8 mouse cellular contexts compared by ENCODE assay signal in genomic region chr8:111989911-111990310, GRCm38 (mm10). TPM values are rescaled to one million over a fixed set of nuclear protein-coding genes. Genes with fewer than 3 reads are reported as not detected.
DNase-seq lines count a peak whose midpoint lies in the region; ATAC-seq lines count a peak whose summit lies in the region.

No protein-coding gene starts in this region.

- H3K9ac ChIP-seq in forebrain, embryonic 11.5 days (ENCODE audit: low read length), result no peak overlapping the region
- H3K9ac ChIP-seq in forebrain, embryonic 15.5 days (replicated peaks), result no peak overlapping the region

- ATAC-seq in forebrain, embryonic 11.5 days (replicated peaks; ENCODE audit: low FRiP score), result no peak; the same call in 1 of the 2 replicates
- ATAC-seq in forebrain, embryonic 15.5 days (replicated peaks), result no peak
- ATAC-seq in megakaryocyte progenitor cell, adult 5-6 weeks (replicated peaks; ENCODE audit: poor library complexity), result peak; percentile 76

- H3K4me1 ChIP-seq in forebrain, embryonic 11.5 days (replicated peaks; ENCODE audit: control insufficient read depth, insufficient read depth, low read length), result no peaks in the 10 kb centered on the region; the same call in 1 of the 2 replicates
- H3K4me1 ChIP-seq in forebrain, embryonic 15.5 days, result peaks cover 11% of the 10 kb centered on the region

- DNase-seq in forebrain, embryonic 11.5 days (ENCODE audit: low spot score), result peak; percentile 85
- DNase-seq in adrenal gland, postnatal 14 days, result peak; percentile 89
- peak; percentile 54 for DNase-seq in embryo, embryonic 11.5 days (ENCODE audit: low read depth, low spot score)
- peak; percentile 19 for DNase-seq in heart, postnatal 25 days (ENCODE audit: low spot score)
- DNase-seq in layer of hippocampus, postnatal 36 days, result peak; percentile 64 to 71
- peak; percentile 79 to 90 for DNase-seq in spleen, postnatal 10 days (ENCODE audit: low spot score in 2 of 2)

- peaks cover 14% of the 10 kb centered on the region for H3K36me3 ChIP-seq in forebrain, embryonic 11.5 days (ENCODE audit: control insufficient read depth, insufficient read depth, low read length)
- H3K36me3 ChIP-seq in forebrain, embryonic 15.5 days, result peaks cover 44% of the 10 kb centered on the region

- intact Hi-C loops in heart, postnatal 25 days (cut with DNase I), result loop anchor here (2.0 to 5.0 kb wide), 2 partner anchors 48 to 107 kb away; partner anchors contain the start of gene Gabarapl2

- WGBS in forebrain, embryonic 11.5 days, result 21% methylated on average over 7 of the region's 7 CpGs
- 17% methylated on average over 7 of the region's 7 CpGs for WGBS in forebrain, embryonic 15.5 days

- H3K4me2 ChIP-seq in forebrain, embryonic 11.5 days (ENCODE audit: low read depth, low read length, severe bottlenecking), result no peak overlapping the region
- H3K4me2 ChIP-seq in forebrain, embryonic 15.5 days (replicated peaks), result no peak overlapping the region

- no peaks in the 10 kb centered on the region for H3K27me3 ChIP-seq in forebrain, embryonic 11.5 days (ENCODE audit: control insufficient read depth, insufficient read depth, low read length)
- H3K27me3 ChIP-seq in forebrain, embryonic 15.5 days, result no peaks in the 10 kb centered on the region

- H3K4me3 ChIP-seq in forebrain, embryonic 11.5 days (ENCODE audit: low read depth, low read length), result no peak overlapping the region
- no peak overlapping the region for H3K4me3 ChIP-seq in forebrain, embryonic 15.5 days

- H3K9me3 ChIP-seq in forebrain, embryonic 11.5 days (ENCODE audit: control insufficient read depth, low read length), result no peaks in the 10 kb centered on the region
- H3K9me3 ChIP-seq in forebrain, embryonic 15.5 days, result no peaks in the 10 kb centered on the region

- H3K27ac ChIP-seq in forebrain, embryonic 11.5 days (ENCODE audit: low read depth, low read length), result no peak overlapping the region
- no peak overlapping the region for H3K27ac ChIP-seq in forebrain, embryonic 15.5 days (replicated peaks)

RNA-seq across cellular contexts. Expression of gene Adat1, which starts 2.2 kb away (rescaled TPM):
- polyA plus RNA-seq in forebrain, embryonic 11.5 days (2014; fragmentation: Nextera tagmentation; extraction: Ambion mirVana), result 13.5 and 16.4 TPM in 2 replicates
- polyA plus RNA-seq in forebrain, embryonic 15.5 days (2015; fragmentation: Nextera tagmentation; extraction: Ambion mirVana), result 9.3 and 9.8 TPM in 2 replicates
- total RNA-seq in adrenal gland, postnatal 14 days (2021), result 3.1 and 4.1 TPM in 2 replicates
- 1 to 10 TPM; 1.5 to 2.4 TPM for total RNA-seq in heart, postnatal 25 days (2021)
- 1 to 10 TPM; 6.7 to 7.3 TPM for total RNA-seq in layer of hippocampus, postnatal 36 days (2021)
- 3.0 and 6.1 TPM in 2 replicates for total RNA-seq in megakaryocyte progenitor cell, adult 5-6 weeks (2015)
- total RNA-seq in megakaryocyte progenitor cell, adult 5-6 weeks (2017), result 5.3 and 8.6 TPM in 2 replicates

RNA-seq across cellular contexts. Expression of gene Kars, which starts 21.2 kb away (rescaled TPM):
- polyA plus RNA-seq in forebrain, embryonic 11.5 days (2014; fragmentation: Nextera tagmentation; extraction: Ambion mirVana), result 261 and 263 TPM in 2 replicates
- 178 and 179 TPM in 2 replicates for polyA plus RNA-seq in forebrain, embryonic 15.5 days (2015; fragmentation: Nextera tagmentation; extraction: Ambion mirVana)
- 108 and 120 TPM in 2 replicates for total RNA-seq in adrenal gland, postnatal 14 days (2021)
- total RNA-seq in heart, postnatal 25 days (2021), result 10 to 100 TPM; 92.7 to 92.8 TPM
- total RNA-seq in layer of hippocampus, postnatal 36 days (2021), result 10 to 100 TPM; 74.8 to 79.1 TPM
- 119 and 136 TPM in 2 replicates for total RNA-seq in megakaryocyte progenitor cell, adult 5-6 weeks (2015)
- total RNA-seq in megakaryocyte progenitor cell, adult 5-6 weeks (2017), result 185 and 190 TPM in 2 replicates

RNA-seq across cellular contexts. Expression of gene Terf2ip, which starts 21.3 kb away (rescaled TPM):
- 33.6 and 33.9 TPM in 2 replicates for polyA plus RNA-seq in forebrain, embryonic 11.5 days (2014; fragmentation: Nextera tagmentation; extraction: Ambion mirVana)
- 53.6 and 56.2 TPM in 2 replicates for polyA plus RNA-seq in forebrain, embryonic 15.5 days (2015; fragmentation: Nextera tagmentation; extraction: Ambion mirVana)
- total RNA-seq in adrenal gland, postnatal 14 days (2021), result 15.7 and 17.5 TPM in 2 replicates
- 1 to 10 TPM; 9.9 TPM for total RNA-seq in heart, postnatal 25 days (2021)
- total RNA-seq in layer of hippocampus, postnatal 36 days (2021), result 10 to 100 TPM; 40.0 to 41.8 TPM
- 11.5 and 12.9 TPM in 2 replicates for total RNA-seq in megakaryocyte progenitor cell, adult 5-6 weeks (2015)
- total RNA-seq in megakaryocyte progenitor cell, adult 5-6 weeks (2017), result 13.4 and 15.5 TPM in 2 replicates

RNA-seq across cellular contexts. Expression of gene Gm6793, which starts 24.9 kb away (rescaled TPM):
- polyA plus RNA-seq in forebrain, embryonic 11.5 days (2014; fragmentation: Nextera tagmentation; extraction: Ambion mirVana), result 0.97 and 1.0 TPM in 2 replicates
- polyA plus RNA-seq in forebrain, embryonic 15.5 days (2015; fragmentation: Nextera tagmentation; extraction: Ambion mirVana), result 0.20 and 0.80 TPM in 2 replicates
- total RNA-seq in adrenal gland, postnatal 14 days (2021), result 0.23 TPM in 1 of 2 replicates, not detected in the other
- not detected for total RNA-seq in heart, postnatal 25 days (2021)
- total RNA-seq in layer of hippocampus, postnatal 36 days (2021), result not detected
- total RNA-seq in megakaryocyte progenitor cell, adult 5-6 weeks (2015), result 0.17 TPM in 1 of 2 replicates, not detected in the other
- total RNA-seq in megakaryocyte progenitor cell, adult 5-6 weeks (2017), result 0.14 and 0.33 TPM in 2 replicates

RNA-seq across cellular contexts. Expression of gene Gabarapl2, which starts 49.4 kb away (rescaled TPM):
- polyA plus RNA-seq in forebrain, embryonic 11.5 days (2014; fragmentation: Nextera tagmentation; extraction: Ambion mirVana), result 272 and 278 TPM in 2 replicates
- 483 and 504 TPM in 2 replicates for polyA plus RNA-seq in forebrain, embryonic 15.5 days (2015; fragmentation: Nextera tagmentation; extraction: Ambion mirVana)
- total RNA-seq in adrenal gland, postnatal 14 days (2021), result 124 and 128 TPM in 2 replicates
- total RNA-seq in heart, postnatal 25 days (2021), result 100 to 1,000 TPM; 123 to 129 TPM
- 100 to 1,000 TPM; 219 to 235 TPM for total RNA-seq in layer of hippocampus, postnatal 36 days (2021)
- 42.9 and 52.3 TPM in 2 replicates for total RNA-seq in megakaryocyte progenitor cell, adult 5-6 weeks (2015)
- 28.1 and 28.3 TPM in 2 replicates for total RNA-seq in megakaryocyte progenitor cell, adult 5-6 weeks (2017)

Comparison
In these comparisons a context has a peak if more than half of its experiments do, and no peak if none do; other contexts are left out.
1. DNase-seq: peak in every context shown above with its lines; median percentile 89 in adrenal gland, postnatal 14 days; 85 in forebrain, embryonic 11.5 days; 84 in spleen, postnatal 10 days; 68 in layer of hippocampus, postnatal 36 days; 54 in embryo, embryonic 11.5 days; 19 in heart, postnatal 25 days.